Mouse (Mus musculus) NIH3T3 (cell line): ENCODE results near the gene Gfra4.
A peak's percentile ranks its signal among the peaks of the same experiment; 100 is the strongest.

Source experiments
- DNase-seq: peaks from one replicate; pipeline ENCODE4 v3.0.0-alpha.2; 2012; ENCODE audit warnings: low read depth

Gene Gfra4

DNA sequence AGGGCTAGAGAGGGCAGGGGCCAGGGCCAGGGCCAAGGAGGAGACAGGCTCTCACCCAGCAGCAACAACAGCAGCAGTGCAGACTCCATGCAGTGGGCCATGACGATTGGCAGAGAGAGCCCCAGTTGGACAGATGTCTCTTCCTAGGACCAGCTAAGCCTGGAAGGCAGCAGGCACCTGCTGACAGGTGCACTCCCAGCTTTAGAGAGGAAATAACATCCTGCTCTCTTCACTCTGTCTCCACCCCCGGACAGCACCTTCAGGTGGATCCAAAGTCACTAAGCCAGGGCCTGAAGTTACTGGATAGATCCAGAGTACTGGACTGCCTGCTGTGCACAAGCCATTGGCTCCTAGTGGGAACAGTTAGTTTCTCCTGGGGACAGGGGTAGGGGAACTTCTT, at the start of gene Gfra4:
Gene Gfra4, minus strand, starts transcription at position 101 of the 400 bp plus-strand sequence.
- no peak for DNase-seq

DNA sequence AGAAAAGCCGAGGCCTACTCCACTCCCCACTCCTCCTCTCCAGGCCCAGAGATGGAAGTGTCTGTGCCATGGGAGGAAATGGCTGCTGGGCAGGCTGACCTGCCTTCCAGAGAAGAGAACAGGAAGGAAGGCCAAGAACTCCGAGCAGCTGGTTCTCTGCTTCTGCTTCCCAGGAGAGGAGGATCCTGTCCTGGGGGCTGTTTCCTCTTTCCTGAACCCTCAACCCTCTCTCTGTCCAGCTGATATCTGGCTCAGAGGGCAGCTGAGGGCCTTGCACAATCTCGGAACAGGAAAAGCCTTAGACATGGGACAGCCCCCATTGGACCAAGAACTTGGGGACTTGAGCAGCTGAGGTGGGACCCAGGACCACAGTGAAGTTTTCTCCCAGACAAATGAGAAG, 48.0 kb upstream of the Gfra4 start:
- no peak for DNase-seq

DNA sequence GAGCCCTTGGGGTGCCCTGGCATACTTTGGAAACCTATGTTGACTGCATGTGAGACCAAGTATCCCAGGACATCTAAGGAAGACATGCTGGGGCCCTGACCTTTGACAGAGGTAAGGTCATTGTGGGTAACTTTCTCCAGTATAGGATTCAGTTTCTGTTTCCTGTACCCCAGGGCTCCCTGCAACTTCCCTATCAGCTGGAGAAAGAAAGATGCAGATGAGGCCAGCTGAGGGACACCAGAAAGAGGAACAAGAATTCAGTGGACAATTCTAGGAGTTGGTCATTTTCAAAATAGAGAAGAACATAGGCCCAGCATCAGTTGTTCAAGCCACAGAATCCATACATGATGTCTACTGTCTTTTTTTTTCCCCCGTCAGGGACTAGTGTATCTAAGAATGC, 46.7 kb upstream of the Gfra4 start:
- no peak for DNase-seq

DNA sequence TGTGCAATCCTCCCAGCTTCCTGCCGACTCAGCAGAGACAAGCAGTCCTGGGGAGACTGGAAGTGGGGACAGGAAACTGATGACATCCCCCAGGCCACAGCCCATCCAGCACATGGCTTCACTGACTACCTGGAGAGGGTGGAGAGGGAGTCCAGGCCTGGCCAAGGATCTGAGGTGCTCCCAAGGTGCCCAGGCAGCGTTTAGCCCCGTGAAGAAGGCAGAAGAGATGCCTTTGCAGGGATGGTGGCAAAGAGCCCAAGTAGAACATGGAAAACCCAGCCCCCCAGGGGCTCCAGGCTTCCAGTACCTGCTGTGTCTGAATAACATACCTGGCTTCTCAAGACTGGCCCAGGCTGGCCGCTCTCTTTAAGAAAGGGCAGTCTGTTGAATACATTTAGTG, 45.7 kb upstream of the Gfra4 start:
- DNase-seq = no peak

DNA sequence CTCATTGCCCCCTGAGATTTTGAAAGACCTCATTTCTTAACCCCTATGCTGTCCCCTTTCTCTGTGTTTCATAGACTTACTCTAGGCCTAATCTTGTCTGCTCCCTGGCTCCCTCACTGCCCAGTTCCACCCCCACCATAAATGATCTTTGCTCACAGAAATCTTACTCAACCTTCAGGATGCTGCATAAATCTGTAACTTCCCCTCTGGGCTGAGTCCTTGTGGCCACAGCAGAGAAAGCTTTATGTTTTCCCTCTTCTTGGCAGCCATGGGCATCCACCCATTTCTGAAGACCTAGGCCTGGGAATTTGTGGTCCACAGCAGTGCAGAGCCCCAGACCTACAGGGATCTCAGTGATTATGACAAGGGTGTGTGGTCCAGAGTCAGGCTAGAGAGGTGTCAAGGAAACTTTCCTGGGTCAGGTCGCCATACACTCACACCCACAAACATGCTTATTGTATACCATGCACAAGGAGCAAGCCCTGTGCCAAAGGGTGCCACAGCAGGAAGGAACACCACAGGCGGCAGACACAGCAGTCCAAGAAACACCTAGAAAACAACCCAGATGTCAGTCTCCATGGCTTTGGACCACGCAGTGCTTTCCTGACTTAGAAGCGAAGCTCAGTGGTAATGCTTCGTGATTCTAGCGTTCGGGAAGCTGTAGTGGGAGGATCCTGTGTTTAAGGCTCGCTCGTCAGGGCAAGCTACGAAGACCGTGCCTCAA, 43.9 kb upstream of the Gfra4 start, which contains the start of gene Siglec1:
Gene Siglec1, minus strand, starts transcription at position 99 of the 724 bp plus-strand sequence.
- DNase-seq = peak; percentile 66

DNA sequence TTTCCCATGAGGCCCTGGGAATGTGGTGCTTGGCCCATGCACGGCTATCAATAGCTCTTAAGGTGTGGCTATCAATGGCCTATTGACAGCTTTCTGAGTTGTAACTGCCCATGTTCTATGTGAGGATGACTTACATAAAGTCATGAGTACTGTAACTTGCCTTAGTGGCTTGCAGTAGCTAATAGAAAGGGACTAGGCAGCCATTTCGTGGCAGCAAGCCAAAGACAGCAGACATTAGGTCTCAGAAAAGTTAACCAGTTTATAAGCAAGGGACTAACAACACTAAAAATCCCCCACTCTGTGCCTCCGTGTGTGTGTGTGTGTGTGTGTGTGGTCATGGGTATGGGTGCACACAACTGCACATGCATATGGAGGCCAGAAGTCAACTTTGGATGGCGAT, 41.3 kb upstream of the Gfra4 start:
- DNase-seq = no peak

DNA sequence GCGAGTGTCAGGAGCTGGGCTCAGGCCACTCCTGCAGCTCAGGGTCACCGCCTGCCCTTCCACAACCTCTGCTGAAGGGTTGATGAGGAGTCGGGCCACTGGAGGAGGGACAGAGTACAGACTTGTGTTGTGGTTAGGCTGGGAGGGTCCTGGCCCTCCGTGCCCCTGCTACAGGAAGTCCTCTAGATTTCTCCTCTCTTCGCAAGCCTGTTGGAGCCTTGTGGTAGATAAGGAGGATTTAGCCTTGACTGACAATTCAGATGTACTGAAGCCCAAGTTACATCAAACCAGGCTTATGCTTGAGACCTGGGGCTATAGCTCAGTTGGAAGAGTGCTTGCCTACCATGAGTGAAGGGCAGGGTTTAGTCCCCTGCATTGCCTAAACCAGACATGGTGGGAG, 37.6 kb upstream of the Gfra4 start:
- no peak for DNase-seq

DNA sequence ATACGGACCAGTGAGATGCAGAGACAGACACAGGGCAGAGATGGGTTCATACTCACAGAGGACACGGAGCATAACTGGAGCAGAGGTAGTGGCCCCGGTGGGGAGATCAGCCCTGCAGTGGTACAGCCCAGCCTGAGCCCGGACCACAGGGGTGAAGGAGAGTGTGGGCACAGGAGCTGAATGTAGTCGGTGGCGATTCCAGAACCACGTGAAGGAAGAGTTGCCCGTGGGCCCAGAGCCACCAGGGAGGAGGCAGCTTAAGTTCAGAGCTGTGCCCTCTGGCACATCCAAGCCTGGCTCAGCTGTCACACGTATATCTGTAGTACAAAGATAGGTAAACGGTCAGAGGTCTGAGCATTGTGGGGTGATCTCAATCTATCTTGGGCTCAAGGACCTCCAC, 29.6 kb upstream of the Gfra4 start:
- DNase-seq = no peak

DNA sequence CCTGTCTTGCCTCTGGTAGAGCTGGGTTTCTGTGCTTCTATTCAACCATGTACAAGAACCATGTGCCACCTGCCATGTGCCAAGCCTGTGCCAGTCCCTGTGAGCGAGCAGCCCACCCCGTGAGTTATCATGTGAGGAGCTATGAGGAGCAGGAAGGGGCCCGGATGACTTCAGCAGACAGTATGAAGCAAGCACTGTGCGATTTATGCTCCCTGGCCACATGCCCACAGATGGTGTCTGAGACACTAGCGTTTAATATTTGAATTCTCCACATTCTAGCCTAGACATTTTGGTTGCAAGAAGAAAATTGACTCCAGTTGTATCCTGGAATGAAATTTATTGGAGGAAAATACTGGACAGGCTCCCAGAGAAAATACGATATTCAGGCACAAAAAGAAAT, 24.6 kb upstream of the Gfra4 start:
- peak; percentile 92 for DNase-seq

DNA sequence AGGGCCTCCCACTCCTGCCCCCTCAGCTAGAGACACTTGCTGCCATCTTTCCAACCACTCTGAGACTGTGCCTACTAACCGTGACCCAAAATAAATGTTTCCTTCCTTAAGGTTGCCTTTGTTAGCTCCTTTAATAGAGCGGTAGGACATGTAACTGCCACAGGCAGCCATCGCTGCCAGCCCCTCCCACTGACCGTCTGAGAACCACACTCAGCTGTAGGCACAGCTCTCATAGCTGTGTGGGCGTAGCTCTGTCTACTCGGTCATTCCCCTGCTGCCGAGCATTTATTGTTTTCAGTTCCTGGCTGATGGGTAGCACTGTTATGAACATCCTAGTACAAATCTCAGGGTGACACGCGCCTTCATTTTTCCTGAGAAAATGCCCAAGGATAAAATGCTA, 23.5 kb upstream of the Gfra4 start:
- DNase-seq = no peak

DNA sequence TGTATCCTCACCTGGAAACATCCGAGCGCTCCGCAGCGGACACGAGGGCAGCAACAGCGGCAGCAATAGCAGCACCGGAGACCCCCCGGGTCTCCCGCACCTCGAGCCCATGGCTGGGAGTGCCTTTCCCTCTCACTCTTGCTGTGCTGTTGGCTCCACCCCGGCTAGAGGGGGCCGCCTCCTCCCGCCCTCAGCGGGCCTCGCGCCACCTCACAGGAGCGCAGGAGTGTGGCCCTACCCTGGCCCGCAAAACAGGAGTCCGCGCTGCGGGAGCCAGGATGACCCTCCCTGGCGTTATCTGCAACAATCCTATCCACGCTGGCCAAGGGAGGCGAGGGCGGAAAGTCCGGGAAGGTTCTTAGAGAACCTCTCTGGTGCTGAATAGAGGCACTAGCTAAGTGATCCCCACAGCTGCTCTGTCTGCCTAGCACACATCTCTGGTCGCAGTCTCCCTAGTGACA, 20.5 kb upstream of the Gfra4 start, which contains the start of gene Adam33:
Gene Adam33, minus strand, starts transcription at position 411 of the 461 bp plus-strand sequence.
- DNase-seq = no peak

DNA sequence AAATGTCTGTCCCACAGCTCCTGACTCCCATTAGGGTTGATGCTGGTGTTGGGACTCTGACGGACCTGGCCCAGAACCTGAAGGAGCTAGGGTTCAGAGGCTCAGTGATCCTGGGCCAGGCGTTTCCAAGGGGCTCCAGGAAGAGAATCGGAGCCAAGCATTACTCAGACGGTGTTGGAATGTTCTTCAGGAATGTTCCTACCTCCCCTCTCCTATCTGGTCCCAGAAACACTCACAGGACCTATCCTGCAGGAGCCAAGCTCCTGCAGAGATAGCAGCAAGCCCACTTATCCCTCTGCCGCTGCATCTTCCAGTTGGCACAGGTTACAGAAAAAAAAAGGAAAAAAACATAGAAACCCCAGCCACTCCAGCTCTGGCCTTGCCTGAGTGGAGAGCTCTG, 18.7 kb upstream of the Gfra4 start:
- peak; percentile 65 for DNase-seq

DNA sequence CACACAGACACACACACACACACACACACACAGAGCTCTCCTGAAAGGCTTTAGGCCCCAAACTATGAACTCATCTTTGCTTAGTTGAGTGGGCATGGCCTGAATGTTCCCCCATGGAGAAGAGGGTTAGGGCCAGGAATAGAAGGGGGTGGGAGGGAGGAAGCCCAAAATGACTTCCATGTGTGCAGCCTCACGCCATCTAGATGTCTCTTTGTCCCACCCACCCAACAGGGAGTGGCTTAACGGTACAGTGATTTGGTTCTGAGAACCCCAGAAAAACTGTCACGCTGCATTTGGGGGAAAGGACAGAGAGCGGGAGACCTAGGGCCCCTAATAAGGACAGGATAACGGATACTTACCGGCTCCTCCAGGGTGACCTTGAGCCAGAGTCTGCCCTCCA, 17.9 kb upstream of the Gfra4 start:
- DNase-seq = peak; percentile 91

DNA sequence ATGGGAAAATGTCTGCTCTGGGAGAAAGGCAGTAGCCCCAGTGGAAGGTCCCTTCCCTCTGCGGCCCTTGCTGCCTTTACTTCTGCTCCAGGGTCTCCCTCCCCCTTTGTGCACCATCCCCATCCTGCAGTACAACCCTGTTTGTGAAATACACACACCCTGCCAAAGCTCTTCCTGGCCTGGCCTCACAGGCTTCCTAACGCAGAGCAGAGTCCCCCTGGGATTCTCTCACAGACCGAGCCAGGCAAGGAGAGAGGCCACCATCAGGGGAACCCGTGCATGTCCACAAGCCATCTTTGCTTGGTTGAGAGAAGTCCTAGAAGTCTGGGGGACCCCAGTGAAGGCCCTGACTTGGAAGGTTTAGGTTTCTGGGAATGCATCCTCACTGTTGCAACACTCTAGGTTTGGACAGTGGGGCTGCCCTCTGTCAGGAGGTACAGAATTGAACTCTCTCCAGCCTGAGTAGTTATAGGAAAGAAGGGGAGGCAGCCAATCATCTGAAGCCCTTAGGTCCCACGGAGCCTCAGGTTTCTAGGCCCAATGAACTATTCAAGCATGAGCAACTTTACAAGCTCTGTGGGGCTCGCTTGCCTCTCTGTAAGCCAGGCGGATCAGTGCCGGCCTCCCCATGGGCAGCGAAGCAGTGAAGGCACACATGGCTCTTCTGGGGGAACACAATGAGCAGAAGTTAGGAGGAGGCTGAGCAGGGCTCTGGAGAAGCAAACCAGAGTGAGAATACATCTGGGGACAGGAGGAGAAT, 17.1 kb upstream of the Gfra4 start:
- DNase-seq = peak; percentile 86

DNA sequence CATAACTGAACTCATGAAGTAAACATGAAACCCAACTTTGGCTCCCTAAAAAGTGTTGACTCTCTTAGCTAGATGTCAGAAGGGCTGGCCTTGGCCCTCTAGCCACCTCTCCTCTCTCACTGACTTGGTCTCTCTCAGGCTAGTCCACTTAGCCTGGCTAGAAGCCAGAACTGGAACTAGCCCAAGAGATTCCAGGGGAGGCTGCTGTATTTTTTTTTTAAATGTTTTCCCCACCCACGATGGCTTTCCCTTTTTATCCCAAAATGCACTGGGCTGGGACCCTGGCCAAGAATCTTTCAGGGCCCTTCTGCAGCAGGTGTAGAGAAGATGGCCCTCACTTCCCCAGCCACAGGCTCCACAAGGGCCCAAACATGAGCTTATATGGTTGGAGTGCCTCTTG, 16.5 kb upstream of the Gfra4 start:
- DNase-seq = peak; percentile 98

DNA sequence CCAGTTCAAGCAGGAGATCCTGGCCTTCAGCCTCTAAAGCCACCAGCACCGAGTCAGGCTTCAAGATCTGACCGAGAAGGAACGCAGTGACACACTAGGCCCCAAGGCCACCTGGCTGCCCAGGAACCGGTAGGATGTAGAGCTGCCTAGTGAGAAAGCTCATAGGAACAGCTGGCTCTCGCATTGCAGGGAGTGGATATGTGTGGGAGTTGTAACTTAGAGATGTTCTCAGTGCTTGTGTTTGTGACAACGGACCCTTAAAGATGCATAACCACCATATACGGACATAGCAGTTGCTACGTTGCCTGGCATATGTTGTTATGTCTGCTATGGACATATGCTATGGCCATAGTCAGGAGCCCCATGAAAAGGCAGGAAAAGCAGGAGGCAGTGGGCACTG, 15.8 kb upstream of the Gfra4 start:
- no peak for DNase-seq

DNA sequence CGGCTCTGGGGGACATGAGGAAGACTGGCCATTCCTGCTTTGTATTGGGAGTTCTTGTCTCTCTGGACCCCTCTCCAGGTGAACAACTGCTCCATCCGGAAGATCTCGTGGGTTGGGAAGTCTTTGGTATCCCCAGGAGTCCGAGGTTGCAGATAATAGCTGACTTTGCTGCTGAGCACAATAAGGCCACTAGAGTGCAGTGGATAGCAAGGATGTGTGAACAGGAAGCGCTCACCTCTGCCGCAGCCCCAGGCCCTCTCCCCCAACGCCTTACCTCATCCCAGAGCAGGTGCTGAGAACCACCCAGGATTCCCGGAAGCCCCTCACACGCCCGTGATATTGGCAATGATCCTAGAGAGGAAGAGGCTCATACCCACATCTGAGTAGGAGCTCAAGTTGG, 13.3 kb upstream of the Gfra4 start:
- DNase-seq = peak; percentile 82

DNA sequence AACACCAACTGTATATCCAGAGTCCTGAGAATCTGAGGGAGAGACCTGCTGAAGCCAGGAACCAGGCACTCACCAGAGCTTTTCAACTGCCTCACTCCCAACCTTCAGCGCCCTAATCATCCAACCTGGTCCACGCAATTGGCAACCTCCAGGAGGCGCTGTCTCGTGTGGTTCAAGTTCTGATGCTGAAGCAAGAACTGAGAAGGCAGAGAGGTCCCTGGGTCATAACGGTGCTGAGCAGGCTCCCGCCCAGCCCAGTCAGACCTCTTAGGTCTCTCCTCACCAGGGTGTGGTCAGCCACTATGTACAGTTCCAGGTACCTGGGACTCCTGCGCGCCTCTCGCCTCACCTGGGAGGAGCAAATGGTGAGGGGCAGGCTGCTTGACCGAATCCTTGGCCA, 12.7 kb upstream of the Gfra4 start:
- peak; percentile 83 for DNase-seq

DNA sequence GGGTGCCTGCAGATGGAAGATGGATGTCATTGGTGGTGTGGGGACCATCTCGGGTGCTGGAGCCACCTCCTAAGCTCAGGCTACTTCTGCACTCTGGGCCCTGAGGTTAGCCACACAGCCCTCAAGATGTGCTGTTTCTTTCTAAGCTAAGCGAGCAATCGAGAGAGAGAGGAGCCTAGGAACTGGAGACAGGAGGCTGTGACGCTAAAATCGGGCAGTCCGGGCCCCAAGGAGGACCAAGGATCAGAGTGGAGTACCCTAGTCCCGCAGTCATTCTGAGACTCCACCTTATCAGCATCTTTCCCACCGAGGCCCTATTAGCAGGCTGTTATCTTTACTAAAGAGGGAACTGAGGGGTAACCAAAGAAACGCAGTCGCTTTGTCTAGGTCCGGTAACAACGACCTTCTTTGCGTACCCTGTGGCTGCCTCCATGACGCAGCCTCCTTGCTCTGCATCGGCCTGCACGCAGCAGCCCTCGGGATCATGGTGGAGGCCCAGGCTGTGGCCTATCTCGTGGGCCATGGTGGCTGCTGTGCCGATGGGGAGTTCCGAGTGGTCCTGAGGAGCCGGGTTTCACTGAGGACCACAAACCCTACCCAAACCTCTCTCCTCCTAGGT, 11.9 kb upstream of the Gfra4 start:
- no peak for DNase-seq

DNA sequence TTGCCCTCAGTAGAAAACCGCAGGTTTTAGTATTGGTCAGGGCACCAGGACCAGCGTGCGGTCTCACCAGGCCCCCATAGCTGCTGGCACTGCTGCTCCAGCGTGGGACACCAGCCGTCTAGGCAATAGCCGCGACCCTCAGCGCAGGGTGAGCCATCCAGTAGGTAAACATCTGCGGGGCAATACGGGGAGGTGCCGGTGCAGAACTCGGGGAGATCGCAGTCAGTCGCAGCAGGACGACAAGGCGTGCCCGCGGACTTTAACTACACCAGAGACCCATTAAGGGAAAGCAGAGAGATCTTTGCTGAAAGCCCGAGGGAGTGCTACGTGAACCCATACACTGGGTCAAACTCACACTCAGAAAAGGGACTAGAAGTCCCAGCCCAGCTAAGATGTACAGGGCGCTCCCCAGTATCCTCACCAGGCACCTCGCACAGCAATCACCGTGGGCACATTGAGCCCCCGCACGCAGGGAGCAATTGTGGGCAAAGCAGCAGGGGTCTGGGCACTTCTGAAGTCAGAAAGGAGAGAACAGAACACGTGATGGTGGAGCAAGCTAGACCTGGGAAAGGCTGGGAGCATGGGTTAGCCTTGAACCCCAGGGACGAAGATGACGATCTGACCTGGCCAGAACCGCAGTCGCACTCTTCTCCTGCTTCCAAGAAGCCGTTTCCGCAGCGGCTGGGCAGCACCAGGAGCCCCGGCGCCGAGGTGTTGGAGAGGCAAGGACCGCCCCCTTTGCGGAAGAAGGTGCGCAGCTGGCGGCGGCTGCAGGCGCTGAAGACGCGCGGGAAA, 11.2 kb upstream of the Gfra4 start:
- no peak for DNase-seq

DNA sequence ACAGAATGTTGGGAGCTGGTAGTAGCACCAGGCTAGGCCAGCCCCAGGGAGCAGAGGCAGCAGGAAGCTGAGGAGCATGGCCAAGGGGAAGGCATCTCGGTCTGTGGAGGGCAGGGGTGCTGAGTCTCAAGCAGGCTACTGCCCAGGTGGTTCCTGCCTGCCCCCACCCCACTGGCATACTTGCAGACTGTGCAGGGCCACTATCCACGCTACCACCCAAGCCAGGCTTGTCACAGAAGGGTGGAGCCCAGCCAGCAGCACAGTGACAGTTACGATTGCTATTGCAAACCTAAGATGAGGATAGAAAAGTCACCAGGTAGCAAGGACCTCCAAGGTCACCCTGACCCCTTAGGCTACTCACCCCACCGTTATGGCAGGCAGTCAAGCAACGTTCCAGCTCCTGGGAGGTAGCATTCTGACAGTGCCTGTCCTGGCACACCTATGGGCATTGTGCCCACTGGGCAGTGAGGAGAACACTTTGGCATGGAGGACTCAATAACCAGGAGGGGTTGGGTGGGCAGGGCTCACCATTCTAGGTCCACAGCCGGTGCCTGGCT, 10.1 kb upstream of the Gfra4 start:
- no peak for DNase-seq

DNA sequence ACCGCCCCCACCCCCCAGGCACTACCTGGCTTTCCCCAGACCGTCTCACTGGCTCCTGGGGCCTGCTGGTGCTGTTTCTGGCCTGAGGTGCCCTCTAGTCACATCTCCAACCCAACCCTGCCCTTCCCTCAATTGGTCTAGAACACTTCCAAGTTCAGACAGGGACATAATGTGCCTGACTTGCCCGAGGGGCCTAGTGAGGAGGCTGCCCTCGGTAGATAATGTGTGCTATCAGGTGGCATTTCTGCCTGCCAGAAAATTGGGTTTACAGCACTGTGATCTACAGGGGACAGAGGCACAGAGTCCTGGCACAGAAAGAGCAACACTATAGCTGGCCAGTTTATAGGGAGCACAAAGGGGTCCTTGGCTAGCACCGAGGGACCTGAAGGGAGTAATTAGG, 9.2 kb upstream of the Gfra4 start:
- no peak for DNase-seq
